8 mouse cellular contexts compared by ENCODE assay signal in genomic region chr2:44926683-44927481, GRCm38 (mm10). TPM values are rescaled to one million over a fixed set of nuclear protein-coding genes. Genes with fewer than 3 reads are reported as not detected.
DNase-seq lines count a peak whose midpoint lies in the region; ATAC-seq and TF ChIP-seq lines count a peak whose summit lies in the region.

No protein-coding gene starts in this region.

- H3K27ac ChIP-seq in brown adipose tissue, adult 24 weeks (replicated peaks; ENCODE audit: low read depth, low read length) = peak overlapping the region; percentile 78
- H3K27ac ChIP-seq in heart, embryonic 13.5 days (replicated peaks) = peak overlapping the region; percentile 98
- peak overlapping the region; percentile 99 for H3K27ac ChIP-seq in kidney, postnatal 0 days
- H3K27ac ChIP-seq in liver, embryonic 11.5 days (ENCODE audit: low read depth, low read length) = peak overlapping the region; percentile 86

- peak; percentile 95 for TF ChIP-seq POLR2A in myocyte (IDR thresholded peaks at IDR 0.05; ENCODE audit: insufficient read length, low read depth)

- H3K36me3 ChIP-seq in heart, embryonic 13.5 days = no peaks in the 10 kb centered on the region
- H3K36me3 ChIP-seq in kidney, postnatal 0 days (ENCODE audit: insufficient read depth, low read length) = no peaks in the 10 kb centered on the region
- no peaks in the 10 kb centered on the region for H3K36me3 ChIP-seq in liver, embryonic 11.5 days (ENCODE audit: control insufficient read depth, insufficient read depth, low read length)
- H3K36me3 ChIP-seq in myocyte (ENCODE audit: control insufficient read depth, insufficient read depth) = no peaks in the 10 kb centered on the region

- no peak for TF ChIP-seq CTCF in kidney, postnatal 0 days (IDR thresholded peaks at IDR 0.05; ENCODE audit: low read depth)

- H3K4me1 ChIP-seq in brown adipose tissue, adult 24 weeks (ENCODE audit: control insufficient read depth, insufficient read depth, insufficient read length, low read length) = no peaks in the 10 kb centered on the region
- peaks cover 27% of the 10 kb centered on the region for H3K4me1 ChIP-seq in heart, embryonic 13.5 days
- 0 out of 2 replicates have a peak, but pooled peaks cover 5% of the 10 kb centered on the region for H3K4me1 ChIP-seq in kidney, postnatal 0 days (replicated peaks; ENCODE audit: insufficient read depth, low read length)
- H3K4me1 ChIP-seq in liver, embryonic 11.5 days (replicated peaks; ENCODE audit: control insufficient read depth, insufficient read depth, low read length) = peaks cover 8% of the 10 kb centered on the region

- H3K27me3 ChIP-seq in heart, embryonic 13.5 days (replicated peaks) = no peaks in the 10 kb centered on the region
- no peaks in the 10 kb centered on the region for H3K27me3 ChIP-seq in kidney, postnatal 0 days (ENCODE audit: insufficient read depth, low read length)
- no peaks in the 10 kb centered on the region for H3K27me3 ChIP-seq in liver, embryonic 11.5 days (replicated peaks; ENCODE audit: control insufficient read depth, insufficient read depth, low read length)
- H3K27me3 ChIP-seq in myocyte (ENCODE audit: control insufficient read depth, insufficient read depth, insufficient read length) = no peaks in the 10 kb centered on the region

- ATAC-seq in erythroid progenitor cell, adult 5-6 weeks (replicated peaks; ENCODE audit: low FRiP score, poor library complexity, severe bottlenecking) = peak; percentile 80
- ATAC-seq in heart, embryonic 13.5 days (ENCODE audit: extremely low read depth, insufficient number of reproducible peaks, low FRiP score, low TSS enrichment) = peak; percentile 96
- peak; percentile 97 for ATAC-seq in kidney, postnatal 0 days (replicated peaks; ENCODE audit: low FRiP score, low read depth)
- ATAC-seq in liver, embryonic 11.5 days (replicated peaks; ENCODE audit: low FRiP score) = peak; percentile 95

- peak overlapping the region; percentile 95 for H3K9ac ChIP-seq in heart, embryonic 13.5 days
- peak overlapping the region; percentile 88 for H3K9ac ChIP-seq in kidney, postnatal 0 days (ENCODE audit: low read depth, low read length)
- H3K9ac ChIP-seq in liver, embryonic 11.5 days (ENCODE audit: low read depth, low read length) = peak overlapping the region; percentile 83

- no peaks in the 10 kb centered on the region for H3K9me3 ChIP-seq in heart, embryonic 13.5 days
- no peaks in the 10 kb centered on the region for H3K9me3 ChIP-seq in kidney, postnatal 0 days (replicated peaks; ENCODE audit: low read length)
- H3K9me3 ChIP-seq in liver, embryonic 11.5 days (ENCODE audit: control insufficient read depth, low read length) = no peaks in the 10 kb centered on the region

- peak overlapping the region; percentile 32 for H3ac ChIP-seq in myocyte (ENCODE audit: control insufficient read depth, insufficient read length)

- DNase-seq in CD4-positive, CD25-positive, alpha-beta regulatory T cell, adult 2 months (ENCODE audit: low read depth, low spot score) = peak; percentile 96
- peak; percentile 97 for DNase-seq in kidney, postnatal 0 days (ENCODE audit: low spot score)
- DNase-seq in liver, embryonic 11.5 days (ENCODE audit: low spot score) = peak; percentile 89
- peak; percentile 84 to 93 for DNase-seq in spleen, postnatal 4 days (ENCODE audit: low spot score in 2 of 2)

- H3K4me2 ChIP-seq in heart, embryonic 13.5 days = peak overlapping the region; percentile 82
- H3K4me2 ChIP-seq in kidney, postnatal 0 days (ENCODE audit: low read length) = peak overlapping the region; percentile 84
- H3K4me2 ChIP-seq in liver, embryonic 11.5 days = peak overlapping the region; percentile 79
- H3K4me2 ChIP-seq in myocyte (ENCODE audit: low read depth) = peak overlapping the region; percentile 85

- H3K4me3 ChIP-seq in brown adipose tissue, adult 24 weeks (ENCODE audit: insufficient read depth, low read depth, low read length) = peak overlapping the region; percentile 79
- peak overlapping the region; percentile 85 for H3K4me3 ChIP-seq in heart, embryonic 13.5 days
- H3K4me3 ChIP-seq in kidney, postnatal 0 days (replicated peaks; ENCODE audit: low read depth, low read length) = peak overlapping the region; percentile 90
- H3K4me3 ChIP-seq in liver, embryonic 11.5 days (ENCODE audit: low read depth, low read length) = peak overlapping the region; percentile 71
- peak overlapping the region; percentile 41 for H3K4me3 ChIP-seq in myocyte

- 0% methylated on average over 63 of the region's 95 CpGs for WGBS in heart, embryonic 13.5 days
- under 1% methylated on average over 58 of the region's 95 CpGs for WGBS in kidney, postnatal 0 days
- WGBS in liver, embryonic 11.5 days = under 1% methylated on average over 51 of the region's 95 CpGs

- peaks cover 9% of the 10 kb centered on the region for H3K79me2 ChIP-seq in myocyte (ENCODE audit: control insufficient read depth, insufficient read depth)

TF ChIP-seq in myocyte, 11 proteins besides CTCF, POLR2A, EP300 and RAD21:
- TF ChIP-seq POLR2AphosphoS2 (IDR thresholded peaks at IDR 0.05; ENCODE audit: insufficient read length, low read depth) = peak; percentile 98
- TF ChIP-seq REST (IDR thresholded peaks at IDR 0.05; ENCODE audit: insufficient read depth, insufficient read length) = peak; percentile 4
- peak; percentile 63 for TF ChIP-seq TCF3 (IDR thresholded peaks at IDR 0.05; ENCODE audit: insufficient read length, low read depth)
- TF ChIP-seq USF1 (IDR thresholded peaks at IDR 0.05; ENCODE audit: low read depth) = no peak
- TF ChIP-seq MYOG (IDR thresholded peaks at IDR 0.05; ENCODE audit: control insufficient read depth in 1 of 3, insufficient read depth in 1 of 3, insufficient read length in 2 of 3, low read depth in 2 of 3) = peak in 2 of 3 experiments; percentile 89 to 90
- peak in 2 of 3 experiments; percentile 88 to 93 for TF ChIP-seq MYOD1 (IDR thresholded peaks at IDR 0.05; ENCODE audit: control insufficient read depth in 1 of 3, insufficient read length in 2 of 3, low read depth in 2 of 3)

RNA-seq across cellular contexts. Expression of gene Gtdc1, which starts 0.6 kb away (rescaled TPM):
- polyA plus RNA-seq in brown adipose tissue, adult 24 weeks (2012; ENCODE audit: insufficient read depth, insufficient read length, missing spikeins) = 5.3 and 13.3 TPM in 2 replicates
- 35.6 and 50.8 TPM in 2 replicates for total RNA-seq in erythroid progenitor cell, adult 5-6 weeks (2015; ENCODE audit: low replicate concordance)
- total RNA-seq in erythroid progenitor cell, adult 5-6 weeks (2017; ENCODE audit: low replicate concordance) = 30.0 and 38.1 TPM in 2 replicates
- 11.5 and 11.7 TPM in 2 replicates for polyA plus RNA-seq in heart, embryonic 13.5 days (2015; fragmentation: Nextera tagmentation; extraction: Ambion mirVana)
- polyA plus RNA-seq in kidney, postnatal 0 days (2015; fragmentation: Nextera tagmentation; extraction: Ambion mirVana) = 10.4 and 12.5 TPM in 2 replicates
- 8.1 and 8.5 TPM in 2 replicates for polyA plus RNA-seq in liver, embryonic 11.5 days (2014; fragmentation: Nextera tagmentation; extraction: Ambion mirVana)
- 4.9 TPM for polyA plus RNA-seq in myocyte (2012; fragmentation: generic; extraction: Trizol)

Comparison
In these comparisons a context has a peak if more than half of its experiments do, and no peak if none do; other contexts are left out.
1. Peak in every context shown above with its lines: DNase-seq, ATAC-seq, H3K4me3 ChIP-seq and H3K27ac ChIP-seq.